12 mouse cellular contexts compared by ENCODE assay signal in the genomic region with DNA sequence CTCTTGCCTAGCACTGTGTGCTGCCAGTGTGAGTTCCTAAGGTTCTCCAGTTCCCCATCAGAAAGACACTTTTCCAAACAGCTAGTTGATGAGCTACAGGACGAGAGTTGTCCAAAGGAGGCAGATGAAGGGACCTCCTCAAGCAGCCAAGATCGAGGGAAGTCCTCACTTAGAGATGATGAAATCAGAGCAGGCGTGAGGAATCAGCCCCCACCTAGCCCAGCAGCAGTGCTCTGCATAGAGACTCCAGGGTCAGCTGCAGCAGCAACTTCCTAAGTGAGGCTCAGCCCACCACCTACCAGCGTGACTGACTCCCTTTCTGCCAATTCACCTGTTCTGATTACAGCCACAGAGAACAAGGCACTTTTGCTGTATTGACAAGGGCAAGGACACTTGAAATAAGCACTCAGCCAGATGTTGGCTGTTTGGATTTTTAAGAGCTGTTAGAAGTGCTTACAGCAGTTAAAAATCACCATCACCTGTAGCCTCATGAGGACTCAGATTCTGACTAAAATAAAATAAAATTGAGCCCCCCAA.
DNase-seq lines count a peak whose midpoint lies in the region; ATAC-seq lines count a peak whose summit lies in the region.
"Had no signal": no experiment of that assay in that cellular context is flagged by ENCODE, and none has a peak within 500 bp of the region (broad histone marks: within the 10 kb centered on the region; RNA-seq: fewer than 3 reads in every experiment).

No protein-coding gene starts in this region.

- 57% methylated on average over 4 of the region's 4 CpGs for WGBS in forebrain, embryonic 12.5 days
- WGBS in forebrain, embryonic 11.5 days, result 51% methylated on average over 4 of the region's 4 CpGs
- WGBS in neural tube, embryonic 15.5 days, result 49% methylated on average over 4 of the region's 4 CpGs

- peak overlapping the region; percentile 91 for H3K4me2 ChIP-seq in forebrain, embryonic 12.5 days
- H3K4me2 ChIP-seq in forebrain, embryonic 11.5 days (ENCODE audit: low read depth, low read length, severe bottlenecking), result no peak overlapping the region
- peak overlapping the region; percentile 93 for H3K4me2 ChIP-seq in neural tube, embryonic 15.5 days
- H3K4me2 ChIP-seq: heart, embryonic 11.5 days; liver, embryonic 11.5 days had no signal

- peaks cover 15% of the 10 kb centered on the region; the same call in 1 of the 2 replicates for H3K27me3 ChIP-seq in forebrain, embryonic 12.5 days
- no peaks in the 10 kb centered on the region; the same call in 1 of the 2 replicates for H3K27me3 ChIP-seq in forebrain, embryonic 11.5 days (ENCODE audit: control insufficient read depth, insufficient read depth, low read length)
- no peaks in the 10 kb centered on the region for H3K27me3 ChIP-seq in neural tube, embryonic 15.5 days (replicated peaks)

- peaks cover 16% of the 10 kb centered on the region for H3K4me1 ChIP-seq in forebrain, embryonic 12.5 days
- H3K4me1 ChIP-seq in forebrain, embryonic 11.5 days (replicated peaks; ENCODE audit: control insufficient read depth, insufficient read depth, low read length), result no peaks in the 10 kb centered on the region
- H3K4me1 ChIP-seq in neural tube, embryonic 15.5 days, result peaks cover 25% of the 10 kb centered on the region

- no peak overlapping the region for H3K4me3 ChIP-seq in forebrain, embryonic 12.5 days (replicated peaks)
- no peak overlapping the region for H3K4me3 ChIP-seq in forebrain, embryonic 11.5 days (ENCODE audit: low read depth, low read length)
- H3K4me3 ChIP-seq in neural tube, embryonic 15.5 days (replicated peaks), result peak overlapping the region; percentile 78

- peaks cover 6% of the 10 kb centered on the region; the same call in 1 of the 2 replicates for H3K36me3 ChIP-seq in forebrain, embryonic 12.5 days (replicated peaks)
- no peaks in the 10 kb centered on the region for H3K36me3 ChIP-seq in forebrain, embryonic 11.5 days (ENCODE audit: control insufficient read depth, insufficient read depth, low read length)
- peaks cover 11% of the 10 kb centered on the region; the same call in 1 of the 2 replicates for H3K36me3 ChIP-seq in neural tube, embryonic 15.5 days

- no peak overlapping the region for H3K9ac ChIP-seq in forebrain, embryonic 12.5 days
- no peak overlapping the region for H3K9ac ChIP-seq in forebrain, embryonic 11.5 days (ENCODE audit: low read length)
- H3K9ac ChIP-seq in neural tube, embryonic 15.5 days (replicated peaks), result no peak overlapping the region

- no peak for ATAC-seq in forebrain, embryonic 12.5 days (ENCODE audit: low FRiP score)
- no peak for ATAC-seq in forebrain, embryonic 11.5 days (replicated peaks; ENCODE audit: low FRiP score)
- ATAC-seq in neural tube, embryonic 15.5 days (ENCODE audit: low FRiP score), result no peak

- no peaks in the 10 kb centered on the region for H3K9me3 ChIP-seq in forebrain, embryonic 12.5 days
- no peaks in the 10 kb centered on the region for H3K9me3 ChIP-seq in forebrain, embryonic 11.5 days (ENCODE audit: control insufficient read depth, low read length)
- no peaks in the 10 kb centered on the region for H3K9me3 ChIP-seq in neural tube, embryonic 15.5 days (replicated peaks)

- DNase-seq in forebrain, embryonic 11.5 days (ENCODE audit: low spot score), result no peak
- DNase-seq in right cerebral cortex, postnatal 25 days, result peak; percentile 14
- no peak for DNase-seq in right cerebral cortex, adult 18-20 months
- peak; percentile 7 for DNase-seq in lung, postnatal 10 days
- no peak for DNase-seq in adrenal gland, adult 2 months
- no peak for DNase-seq in embryo, embryonic 10 days (ENCODE audit: low spot score)
- DNase-seq: cerebellum, adult 9-11 months; gastrocnemius, adult 2 months had no signal

- no peak overlapping the region for H3K27ac ChIP-seq in forebrain, embryonic 12.5 days
- H3K27ac ChIP-seq in forebrain, embryonic 11.5 days (ENCODE audit: low read depth, low read length), result no peak overlapping the region
- no peak overlapping the region for H3K27ac ChIP-seq in neural tube, embryonic 15.5 days (replicated peaks)
- H3K27ac ChIP-seq: gastrocnemius, adult 2 months had no signal

Comparison
In these comparisons a context has a peak if more than half of its experiments do, and no peak if none do; other contexts are left out.
1. DNase-seq: peak in right cerebral cortex, postnatal 25 days (single experiment) and lung, postnatal 10 days (single experiment); none in forebrain, embryonic 11.5 days (single experiment), right cerebral cortex, adult 18-20 months (single experiment), adrenal gland, adult 2 months (single experiment) and embryo, embryonic 10 days (single experiment).